Mouse (Mus musculus): ENCODE results near the gene Afm.

GRCm38 (mm10) chr5:90571216-90571615 lies 52.5 kb downstream of the Afm start:
- TF ChIP-seq CTCF (IDR thresholded peaks at IDR 0.05; ENCODE audit: borderline replicate concordance, insufficient read depth, low read length) = no peak
- no peak for TF ChIP-seq POLR2A (IDR thresholded peaks at IDR 0.05; ENCODE audit: low read depth, low read length)

Data from embryonic fibroblast, embryonic 13.5 days (primary cell).